Mouse (Mus musculus) spleen, embryonic (tissue): ENCODE results near the gene Mllt10.

Source experiments
- CTCF ChIA-PET: fragments of 350-600 bp; sonication (Branson Sonifier 250); formaldehyde crosslinking; loops from one replicate; lab custom pipeline; 2022; lab: Charles Lee

The Mllt10 gene

GRCm38 (mm10) chr2:18055016-18055928 is at the start of gene Mllt10:
TSS of gene Mllt10 (plus strand) at chr2:18055237.
- CTCF ChIA-PET, result no interaction called here

DNA sequence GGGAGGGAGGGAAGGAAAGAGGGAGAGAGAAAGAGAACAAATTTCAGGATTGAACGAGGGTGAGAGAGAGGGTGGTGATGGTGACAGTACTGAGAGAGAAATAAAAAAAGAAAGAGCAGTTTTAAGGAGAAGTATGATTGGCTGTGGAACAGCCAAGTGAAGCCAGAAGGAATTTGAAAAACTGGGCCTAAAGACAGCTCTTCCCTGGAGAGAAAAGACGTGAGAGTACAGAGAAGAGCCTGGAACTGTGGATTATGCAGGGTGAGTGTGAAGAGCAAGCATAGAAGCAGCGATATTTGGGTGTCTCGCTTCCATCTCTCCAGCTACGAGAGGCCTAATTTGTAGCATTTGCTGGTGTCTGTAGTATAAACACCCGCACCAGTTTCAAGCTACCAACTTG is 43.8 kb upstream of the Mllt10 start:
- CTCF ChIA-PET, result interaction anchor here (0.7 kb wide), 2 partner anchors 10 to 582 kb away, joined by 3 to 5 read pairs; no protein-coding TSS in a partner anchor

DNA sequence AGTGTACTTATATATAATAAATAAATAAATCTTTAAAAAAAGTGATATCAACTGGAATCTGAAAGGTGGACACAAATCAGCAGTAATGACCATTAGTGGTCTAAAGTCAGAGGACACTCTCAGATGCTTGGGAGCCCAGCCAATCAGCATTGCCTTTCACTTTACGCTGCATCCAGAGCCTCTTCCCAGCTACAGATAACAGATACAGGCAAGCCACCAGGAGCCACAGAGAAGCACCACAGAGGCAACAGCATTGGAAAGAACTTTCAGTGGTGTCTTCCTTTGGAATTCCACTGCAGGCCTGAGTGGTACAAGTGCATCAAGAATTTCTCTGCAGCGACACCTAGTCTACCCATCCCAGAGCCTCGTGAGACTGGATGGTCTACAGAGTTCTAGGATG is 42.2 kb upstream of the Mllt10 start:
- CTCF ChIA-PET, result no interaction called here

DNA sequence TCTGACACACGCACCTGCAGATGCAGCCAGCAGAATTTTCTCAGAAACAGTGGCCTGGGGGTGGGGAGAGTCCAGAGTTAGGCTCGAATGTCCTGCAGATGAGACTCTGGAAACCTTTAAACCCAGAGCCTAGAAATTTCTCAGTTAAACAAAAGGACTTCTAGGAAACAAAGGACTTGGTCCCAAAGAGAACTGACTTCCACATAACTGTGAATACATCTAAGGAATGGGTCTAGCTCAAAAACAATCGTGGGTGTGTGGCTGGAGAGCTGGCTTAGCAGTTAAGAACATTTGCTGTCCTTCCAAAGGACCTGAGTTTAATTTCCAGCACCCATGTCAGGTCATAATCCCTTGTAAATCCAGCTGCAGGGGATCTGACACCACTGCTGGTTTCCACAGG is 39.5 kb upstream of the Mllt10 start:
- CTCF ChIA-PET, result no interaction called here

GRCm38 (mm10) chr2:18016639-18017038 is 38.4 kb upstream of the Mllt10 start:
- CTCF ChIA-PET, result no interaction called here

DNA sequence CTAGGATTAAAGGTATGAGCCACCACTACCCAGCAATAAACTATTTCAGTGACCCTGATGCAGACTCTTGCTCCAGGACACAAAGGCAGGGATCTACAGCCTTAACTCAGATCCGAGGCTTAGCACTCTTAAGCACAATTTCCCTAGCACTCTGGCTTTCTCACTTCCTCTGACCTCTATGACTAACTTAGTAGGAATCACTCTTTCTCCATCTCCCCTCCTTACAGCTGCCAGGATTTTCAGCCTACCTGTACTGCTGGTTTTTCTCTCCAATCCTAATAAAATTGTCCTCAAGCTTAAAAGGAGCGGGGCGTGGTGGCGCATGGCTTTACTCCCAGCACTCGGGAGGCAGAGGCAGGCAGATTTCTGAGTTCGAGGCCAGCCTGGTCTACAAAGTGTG is 37.7 kb upstream of the Mllt10 start:
- CTCF ChIA-PET, result interaction anchor here (0.7 kb wide), 1 partner anchor 9 kb away, joined by 11 read pairs; no protein-coding TSS in a partner anchor

GRCm38 (mm10) chr2:18019122-18019521 is 35.9 kb upstream of the Mllt10 start:
- CTCF ChIA-PET, result no interaction called here

DNA sequence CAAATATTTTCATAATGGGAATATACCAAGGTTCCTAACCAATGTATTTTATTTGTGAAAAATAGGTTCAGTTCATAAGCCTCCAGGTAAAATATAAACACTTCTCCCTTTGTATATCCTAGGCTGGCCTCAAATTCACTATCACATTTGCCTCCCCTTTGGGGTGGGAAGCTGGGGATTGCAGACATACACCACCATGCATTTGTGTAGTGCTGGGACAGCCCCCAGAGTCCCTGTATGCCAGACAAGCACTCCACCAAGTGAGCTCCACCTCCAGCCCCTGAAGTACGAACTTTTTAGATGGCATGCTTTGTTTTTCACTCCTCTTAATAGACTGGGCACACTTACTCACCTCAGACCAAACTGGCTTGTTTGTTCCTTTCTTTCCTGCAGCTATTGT is 32.2 kb upstream of the Mllt10 start:
- CTCF ChIA-PET, result no interaction called here

GRCm38 (mm10) chr2:18025116-18025515 is 29.9 kb upstream of the Mllt10 start:
- CTCF ChIA-PET, result no interaction called here

GRCm38 (mm10) chr2:18025781-18026115 is 29.3 kb upstream of the Mllt10 start:
- CTCF ChIA-PET, result interaction anchor here (0.5 kb wide), 1 partner anchor 8 kb away, joined by 11 read pairs; no protein-coding TSS in a partner anchor

DNA sequence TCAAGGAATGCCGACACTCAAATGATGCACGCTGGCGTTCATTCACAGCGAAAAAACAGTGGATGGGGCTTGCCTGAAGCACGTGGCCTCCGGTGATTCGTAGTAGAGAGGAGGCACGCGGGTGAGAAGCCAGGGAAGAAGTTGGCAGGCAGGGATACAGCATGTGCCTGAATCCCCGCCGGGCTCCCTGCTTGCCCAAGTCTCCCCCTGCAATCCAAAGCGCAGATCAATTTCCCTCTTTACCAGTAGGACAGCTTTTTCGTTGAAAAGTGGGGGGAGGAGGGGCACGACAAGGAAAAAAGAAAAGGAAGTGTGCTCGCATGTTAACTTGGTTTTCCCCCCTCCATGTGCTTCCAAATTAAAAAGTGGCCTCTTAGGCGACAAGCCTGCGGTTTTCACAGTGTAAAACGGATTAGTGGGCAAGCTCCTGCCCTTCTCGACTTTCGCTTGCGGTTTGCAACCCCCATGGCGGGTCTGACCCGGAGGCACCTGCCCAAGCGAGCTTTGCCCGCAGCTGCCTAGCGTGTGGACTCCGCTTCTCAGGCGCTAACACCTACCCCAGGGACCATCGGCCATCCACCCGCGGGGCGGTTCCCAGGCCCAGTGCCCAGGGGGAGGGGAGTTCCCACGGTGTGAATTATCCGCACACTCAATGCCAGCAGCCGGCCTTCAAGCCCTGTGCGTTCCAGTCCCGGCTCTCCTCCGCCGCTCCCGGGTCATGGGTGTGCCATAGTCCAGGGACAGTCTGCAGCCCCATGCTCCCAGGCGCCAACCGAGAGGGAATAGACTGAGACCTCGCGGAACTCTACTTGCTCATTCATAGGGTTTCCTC is 28.7 kb upstream of the Mllt10 start:
- CTCF ChIA-PET, result interaction anchor here (0.5 kb wide), 1 partner anchor 9 kb away, joined by 11 read pairs; no protein-coding TSS in a partner anchor

GRCm38 (mm10) chr2:18027448-18028139 is 27.4 kb upstream of the Mllt10 start:
- CTCF ChIA-PET, result interaction anchor here (0.6 to 1.3 kb wide), 3 partner anchors 10 to 60 kb away, joined by 3 to 4 read pairs (median 3); partner anchors contain the start of gene A930004D18Rik

DNA sequence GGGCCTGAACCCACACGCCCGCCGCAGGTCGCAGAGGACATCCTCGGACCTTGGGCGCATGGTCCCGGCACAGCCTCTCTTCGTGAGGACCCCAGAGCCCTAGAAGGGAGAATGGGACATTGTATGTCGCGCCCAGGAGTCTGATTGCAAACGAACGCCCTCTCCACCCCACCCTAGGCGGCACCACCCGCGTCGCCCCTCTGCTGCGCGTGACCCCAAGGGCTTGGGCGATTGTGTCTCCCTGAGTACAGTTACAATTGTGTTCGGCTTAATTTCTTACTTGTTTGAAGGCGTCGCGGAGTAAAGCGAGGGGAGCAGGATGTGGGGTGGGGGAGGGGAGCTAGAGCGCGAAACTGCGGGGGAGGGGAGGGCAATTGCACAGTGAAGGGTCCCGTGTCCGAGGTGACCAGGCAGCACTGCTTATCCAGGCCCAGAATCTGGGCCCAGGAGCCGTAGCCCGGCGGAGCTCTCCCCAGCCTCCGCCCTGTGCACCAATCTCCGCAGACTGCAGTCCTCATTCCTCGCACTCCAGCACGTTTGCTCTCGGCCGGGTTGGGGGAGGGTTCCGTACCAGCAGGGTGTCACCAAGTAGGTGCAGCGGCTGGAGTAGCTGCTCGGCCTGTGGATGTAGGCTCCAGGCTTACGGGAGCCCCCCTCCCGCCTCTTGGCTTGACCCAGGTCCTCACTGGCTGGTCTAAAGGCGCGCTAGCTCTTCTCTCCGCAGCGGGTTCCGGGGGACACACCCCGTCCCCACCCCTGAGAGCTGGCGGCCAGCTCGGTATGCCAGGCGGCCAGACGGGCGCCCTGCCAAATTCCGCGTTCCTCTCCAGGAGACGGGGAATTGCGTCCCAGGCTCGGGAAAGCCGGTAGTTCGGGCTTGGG is 26.7 kb upstream of the Mllt10 start:
- CTCF ChIA-PET, result interaction anchor here (0.6 to 1.3 kb wide), 4 partner anchors 9 to 60 kb away, joined by 3 to 4 read pairs (median 3); partner anchors contain the start of gene A930004D18Rik

DNA sequence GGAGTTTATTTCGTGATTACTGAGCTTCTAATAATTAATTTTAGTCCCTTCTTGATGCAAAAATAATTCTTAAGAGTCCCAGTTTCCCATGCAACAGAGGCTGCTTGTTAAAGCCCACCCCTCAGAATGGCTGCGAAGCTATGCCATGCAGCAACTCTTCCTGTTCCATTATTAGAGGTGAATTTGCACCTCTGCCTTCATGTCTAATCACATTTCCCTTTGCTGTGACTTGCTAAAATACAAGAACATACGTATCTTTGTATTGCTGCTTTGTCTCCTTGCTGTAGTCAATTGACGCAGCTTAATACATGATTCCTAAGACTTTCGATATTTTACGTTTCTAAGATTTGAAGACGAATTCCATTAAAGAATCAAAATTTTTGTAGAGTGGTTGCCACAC is 25.4 kb upstream of the Mllt10 start:
- CTCF ChIA-PET, result interaction anchor here (0.9 kb wide), 1 partner anchor 10 kb away, joined by 4 read pairs; no protein-coding TSS in a partner anchor

DNA sequence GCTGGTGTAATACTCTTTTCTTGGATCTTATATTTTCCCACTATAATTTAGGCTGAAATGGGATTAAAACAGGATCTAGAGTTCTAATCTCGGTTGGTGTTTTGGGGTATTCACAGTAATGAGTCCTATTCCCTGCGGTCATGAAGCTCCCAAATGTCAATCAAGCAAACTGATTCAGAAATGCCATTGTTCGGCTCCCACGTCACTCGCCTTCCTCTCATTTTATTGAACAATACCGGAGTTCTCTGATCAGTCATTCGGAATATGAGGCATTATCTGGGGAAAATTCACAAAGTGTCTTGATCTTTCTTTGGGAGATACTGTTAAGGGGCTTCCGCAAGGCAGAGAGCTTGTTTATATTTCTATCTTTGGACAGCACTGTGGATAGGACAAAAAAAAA is 24.5 kb upstream of the Mllt10 start:
- CTCF ChIA-PET, result interaction anchor here (0.6 to 1.7 kb wide), 2 partner anchors 18 to 1624 kb away, joined by 5 read pairs; partner anchors contain the start of gene Skida1

- CTCF ChIA-PET, result interaction anchor here (1.7 kb wide), 1 partner anchor 17 kb away, joined by 5 read pairs; the partner anchor contains the start of gene Skida1
Measured at GRCm38 (mm10) chr2:18031271-18031821, 23.7 kb upstream of the Mllt10 start.

GRCm38 (mm10) chr2:18031831-18032537 is 23.1 kb upstream of the Mllt10 start:
- CTCF ChIA-PET, result interaction anchor here (1.7 kb wide), 1 partner anchor 17 kb away, joined by 5 read pairs; the partner anchor contains the start of gene Skida1

DNA sequence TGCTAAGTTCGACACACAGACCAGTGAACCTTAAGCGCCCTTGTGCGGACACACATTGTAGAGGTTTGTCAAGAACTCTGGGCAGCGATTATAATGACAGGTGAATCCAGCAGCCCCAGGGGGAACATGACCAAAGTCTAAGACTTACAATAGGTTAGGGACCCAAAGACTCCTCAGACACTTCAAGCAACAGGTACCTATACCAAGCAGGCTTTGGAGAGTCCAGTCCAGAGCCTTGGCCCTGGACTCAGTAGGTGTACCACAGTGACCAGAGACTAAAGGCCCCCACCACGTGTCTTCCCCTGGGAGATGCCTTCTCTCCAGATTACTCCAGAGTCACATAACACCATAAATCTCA is 22.5 kb upstream of the Mllt10 start:
- CTCF ChIA-PET, result no interaction called here
